Mouse (Mus musculus): ENCODE measurements around the gene Cx3cl1. TPM values are rescaled to one million over a fixed set of nuclear protein-coding genes. Genes with fewer than 3 reads are reported as not detected.

Cx3cl1 gene
- polyA plus RNA-seq, 1 experiment, result 20.6 TPM

DNA sequence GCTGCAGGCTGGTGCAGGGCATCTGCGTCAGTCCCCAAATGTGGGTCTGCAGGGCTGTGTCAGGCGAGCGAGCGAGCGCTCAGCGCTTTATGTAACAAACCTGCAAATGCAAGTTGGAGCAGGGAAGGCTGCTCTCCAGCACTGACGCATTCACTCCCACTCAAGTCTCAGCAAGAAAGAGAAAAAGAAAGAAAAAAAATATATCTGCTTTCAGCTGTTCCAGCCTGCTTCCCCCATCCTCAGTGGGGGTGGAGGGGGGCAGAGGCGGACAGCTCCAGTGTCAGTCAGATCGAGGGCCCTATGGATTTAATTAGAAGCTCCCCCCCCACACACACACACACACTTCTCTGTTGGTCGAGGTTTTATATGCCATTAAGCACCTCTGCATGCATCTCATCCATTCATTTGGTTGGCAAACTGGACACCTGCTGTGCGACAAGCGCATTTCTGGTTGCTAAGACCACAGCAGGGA lies 1.9 kb downstream of the Cx3cl1 start:
- DNase-seq (ENCODE audit: low spot score), result no peak

DNA sequence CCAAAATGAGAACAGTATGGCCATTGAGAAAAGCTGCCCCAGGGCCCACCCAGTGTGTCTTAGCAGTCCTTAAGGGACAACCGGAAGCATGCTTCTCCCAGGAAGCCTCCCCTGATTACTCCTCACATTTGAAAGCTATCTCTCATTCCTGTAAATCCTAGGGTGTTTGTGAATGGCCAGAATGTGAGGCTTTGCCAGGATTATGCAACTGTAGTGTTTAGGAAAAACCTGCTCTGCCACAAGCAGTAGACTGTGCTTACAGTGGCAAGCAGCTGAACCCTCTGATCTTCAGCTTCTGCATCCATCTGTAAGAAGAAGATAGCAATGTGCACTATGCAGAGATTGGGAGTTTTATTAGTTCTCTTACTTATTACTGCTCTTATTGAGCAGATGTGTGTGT lies 2.8 kb downstream of the Cx3cl1 start:
- DNase-seq (ENCODE audit: low spot score), result no peak

DNA sequence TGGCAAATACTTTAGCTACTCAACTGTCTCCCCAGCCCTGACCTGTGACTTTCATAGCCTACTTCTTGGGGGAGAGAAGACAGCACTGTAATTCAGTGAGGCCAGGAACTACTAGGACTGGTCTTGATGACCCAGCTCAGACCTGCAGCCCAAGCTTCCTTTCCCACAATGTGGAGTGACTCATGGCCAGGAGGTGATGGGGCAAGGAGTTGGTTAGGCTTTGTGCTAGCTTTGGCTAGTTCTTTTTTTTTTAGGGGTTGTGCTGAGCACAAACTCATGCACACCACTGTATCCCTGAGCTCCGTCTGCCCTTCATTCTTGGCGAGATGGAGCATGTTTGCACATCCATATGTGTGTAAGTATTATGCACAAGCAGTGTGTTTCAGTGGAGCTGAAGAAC lies 4.5 kb downstream of the Cx3cl1 start:
- DNase-seq (ENCODE audit: low spot score), result no peak

DNA sequence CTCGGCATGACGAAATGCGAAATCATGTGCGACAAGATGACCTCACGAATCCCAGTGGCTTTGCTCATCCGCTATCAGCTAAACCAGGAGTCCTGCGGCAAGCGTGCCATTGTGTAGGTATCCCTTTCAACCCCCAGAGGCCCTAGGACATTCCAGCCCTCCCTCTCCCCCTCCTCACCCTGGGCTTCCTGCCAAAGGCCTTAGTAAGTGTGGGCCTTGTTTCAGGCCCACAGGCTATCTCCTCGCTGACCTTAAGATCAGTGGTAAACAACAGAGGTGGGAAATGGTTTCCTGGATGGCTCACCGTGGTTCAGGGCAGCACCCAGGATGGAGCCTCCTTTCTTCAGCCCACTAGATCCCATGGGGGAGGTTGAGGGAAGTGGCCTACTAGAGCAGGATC lies 6.2 kb downstream of the Cx3cl1 start:
- DNase-seq (ENCODE audit: low spot score), result no peak

DNA sequence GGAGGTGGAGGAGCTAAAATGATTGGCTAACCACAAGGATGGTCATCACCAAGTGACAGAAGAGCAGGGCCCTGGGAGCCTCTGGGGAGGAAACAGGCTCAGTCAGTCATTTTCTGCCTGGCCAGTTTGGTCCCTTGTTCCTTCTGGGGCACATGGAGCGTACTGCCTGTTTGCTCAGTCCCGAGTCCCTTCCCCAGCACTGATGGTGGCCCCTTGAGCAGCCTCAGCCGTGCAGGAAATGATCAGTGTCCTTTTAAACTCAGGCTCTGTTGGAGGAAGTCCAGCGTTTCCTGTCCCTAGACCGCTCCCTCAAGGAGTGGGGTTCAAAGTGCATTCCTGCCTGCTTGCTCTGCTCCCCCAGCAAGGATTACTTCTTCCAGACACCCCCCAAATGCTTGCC lies 6.7 kb downstream of the Cx3cl1 start:
- DNase-seq (ENCODE audit: low spot score), result no peak

DNA sequence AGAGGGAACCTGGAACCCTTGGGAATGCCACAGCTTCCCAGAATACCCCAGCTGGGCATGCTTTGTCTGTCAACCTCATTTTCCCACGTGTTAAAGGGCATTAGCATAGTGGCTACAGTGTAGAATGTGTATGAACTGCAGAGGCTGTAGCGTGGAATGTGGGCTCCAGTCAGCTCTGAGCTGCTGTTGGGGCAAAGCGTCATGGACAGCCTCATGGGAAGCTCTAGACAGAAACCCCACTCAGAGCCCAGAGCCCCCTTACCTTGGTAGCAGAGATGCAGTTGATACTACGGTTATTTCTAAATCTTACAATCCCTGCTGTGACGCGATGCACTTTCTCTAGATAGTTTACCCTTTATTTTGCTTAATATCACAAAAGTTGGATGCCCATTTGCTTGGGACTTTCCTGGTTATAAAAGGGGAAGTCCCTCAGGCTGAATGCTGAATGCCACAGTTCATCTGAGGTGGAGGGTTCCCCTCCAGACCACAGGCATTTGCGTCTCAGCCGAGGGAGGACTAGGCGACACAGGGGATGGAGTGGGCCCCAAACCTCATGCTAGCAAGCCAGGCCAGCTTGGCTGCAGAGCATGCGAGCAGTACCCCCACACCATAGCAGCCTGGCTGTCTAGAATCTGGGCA lies 7.2 kb downstream of the Cx3cl1 start:
- no peak for DNase-seq (ENCODE audit: low spot score)

DNA sequence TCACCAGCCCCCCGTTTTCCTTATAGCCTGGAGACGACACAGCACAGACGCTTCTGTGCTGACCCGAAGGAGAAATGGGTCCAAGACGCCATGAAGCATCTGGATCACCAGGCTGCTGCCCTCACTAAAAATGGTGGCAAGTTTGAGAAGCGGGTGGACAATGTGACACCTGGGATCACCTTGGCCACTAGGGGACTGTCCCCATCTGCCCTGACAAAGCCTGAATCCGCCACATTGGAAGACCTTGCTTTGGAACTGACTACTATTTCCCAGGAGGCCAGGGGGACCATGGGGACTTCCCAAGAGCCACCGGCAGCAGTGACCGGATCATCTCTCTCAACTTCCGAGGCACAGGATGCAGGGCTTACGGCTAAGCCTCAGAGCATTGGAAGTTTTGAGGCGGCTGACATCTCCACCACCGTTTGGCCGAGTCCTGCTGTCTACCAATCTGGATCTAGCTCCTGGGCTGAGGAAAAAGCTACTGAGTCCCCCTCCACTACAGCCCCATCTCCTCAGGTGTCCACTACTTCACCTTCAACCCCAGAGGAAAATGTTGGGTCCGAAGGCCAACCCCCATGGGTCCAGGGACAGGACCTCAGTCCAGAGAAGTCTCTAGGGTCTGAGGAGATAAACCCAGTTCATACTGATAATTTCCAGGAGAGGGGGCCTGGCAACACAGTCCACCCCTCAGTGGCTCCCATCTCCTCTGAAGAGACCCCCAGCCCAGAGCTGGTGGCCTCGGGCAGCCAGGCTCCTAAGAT lies 7.9 kb downstream of the Cx3cl1 start:
- DNase-seq (ENCODE audit: low spot score), result no peak

DNA sequence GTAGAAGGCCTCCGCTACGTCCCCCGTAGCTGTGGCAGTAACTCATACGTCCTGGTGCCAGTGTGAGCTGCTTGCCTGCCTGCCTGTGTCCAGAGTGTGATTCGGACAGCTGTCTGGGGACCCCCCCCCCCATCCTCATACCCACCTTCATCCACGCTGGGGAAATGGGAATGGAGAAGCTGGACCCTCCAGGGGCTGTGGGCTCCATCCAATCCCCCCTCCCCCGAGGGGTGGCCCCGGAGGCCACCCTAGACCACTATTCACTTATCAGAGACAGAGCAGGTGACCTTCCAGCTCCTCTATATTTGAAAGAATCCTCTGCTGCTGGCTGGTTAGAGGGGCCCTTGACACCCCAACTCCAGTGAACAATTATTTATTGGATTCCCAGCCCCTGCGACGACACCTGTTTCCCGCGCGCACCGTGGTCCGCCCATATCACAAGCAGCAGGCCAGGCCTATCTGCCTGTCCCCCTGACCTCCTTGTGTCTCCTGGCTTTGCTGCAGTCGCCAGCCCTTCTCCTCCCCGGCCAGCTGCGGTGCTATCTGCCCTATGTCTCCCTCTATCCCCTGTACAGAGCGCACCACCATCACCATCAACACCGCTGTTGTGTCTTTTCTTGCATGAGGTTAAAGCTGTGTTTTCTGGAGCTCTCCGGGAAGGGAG lies 8.8 kb downstream of the Cx3cl1 start:
- DNase-seq (ENCODE audit: low spot score), result no peak

DNA sequence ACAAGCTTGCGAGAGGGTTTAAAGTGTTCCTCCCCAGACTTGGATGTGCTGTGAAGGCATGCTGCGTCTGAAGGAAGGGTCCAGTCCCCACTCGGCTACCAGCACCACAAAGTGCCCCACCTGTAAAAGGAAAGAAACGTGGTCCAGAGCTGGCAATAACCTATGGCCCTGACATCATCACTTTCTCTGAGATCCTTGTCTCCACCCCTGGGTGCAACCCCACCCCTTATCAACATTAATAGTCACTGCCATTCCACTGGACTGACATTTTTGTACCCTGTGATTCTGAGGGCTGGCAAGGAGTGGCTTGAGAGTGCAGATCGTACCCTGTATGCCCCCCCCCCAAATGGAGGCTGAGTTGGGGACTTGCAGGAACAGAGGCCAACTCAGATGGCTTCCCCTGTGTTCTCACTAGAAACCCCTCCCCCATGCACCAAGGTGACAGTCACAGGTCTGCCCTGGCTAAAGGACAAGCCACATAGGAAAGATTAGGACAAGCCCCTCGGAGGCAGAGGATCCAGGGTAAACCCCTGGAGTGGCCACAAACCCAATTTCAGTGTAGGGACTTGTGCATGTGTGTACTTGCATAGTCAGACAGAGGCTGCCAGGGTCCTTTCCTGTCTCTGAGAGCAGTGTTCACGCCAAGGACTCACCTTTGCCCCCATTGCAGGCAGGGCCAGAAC lies 9.5 kb downstream of the Cx3cl1 start:
- no peak for DNase-seq (ENCODE audit: low spot score)

DNA sequence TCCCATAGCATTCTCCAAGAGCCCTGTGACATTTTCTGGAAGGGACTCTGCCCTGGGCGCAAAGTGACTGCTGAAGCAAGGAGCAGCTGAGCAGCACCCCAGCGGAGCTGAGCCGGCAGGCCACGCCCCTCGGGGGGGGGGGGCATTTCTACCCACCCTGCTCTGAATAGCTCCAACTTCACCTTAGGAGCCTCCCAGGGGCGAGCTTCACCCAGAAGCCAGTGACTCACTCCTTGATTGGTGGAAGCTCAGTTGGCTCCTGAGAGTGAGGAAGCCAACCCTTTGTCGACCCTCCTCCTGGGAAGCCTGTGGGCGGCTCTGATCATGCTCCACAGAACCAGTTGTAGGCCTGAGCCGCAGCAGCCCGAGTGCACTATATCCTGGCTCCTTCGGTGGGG lies 10.0 kb downstream of the Cx3cl1 start:
- no peak for DNase-seq (ENCODE audit: low spot score)

DNA sequence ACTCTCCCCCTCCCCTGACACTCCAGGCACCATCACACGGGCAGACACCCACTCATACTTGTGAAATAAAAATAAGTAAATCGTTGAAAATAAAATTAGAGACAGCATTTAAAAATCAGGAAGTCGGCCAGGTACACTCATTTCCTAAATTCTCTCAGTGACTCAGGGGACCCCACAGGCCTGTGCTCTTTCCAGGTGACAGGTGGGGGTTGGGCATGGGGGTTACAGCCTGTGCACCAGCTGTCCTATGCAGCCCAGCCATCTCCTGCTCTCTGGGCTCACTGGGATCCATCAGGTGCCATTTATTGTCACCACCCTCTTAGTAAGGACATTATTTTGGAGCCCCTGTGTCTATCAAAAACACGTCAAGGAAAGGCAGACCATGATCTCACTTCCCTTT lies 12.1 kb downstream of the Cx3cl1 start:
- no peak for DNase-seq (ENCODE audit: low spot score)

DNA sequence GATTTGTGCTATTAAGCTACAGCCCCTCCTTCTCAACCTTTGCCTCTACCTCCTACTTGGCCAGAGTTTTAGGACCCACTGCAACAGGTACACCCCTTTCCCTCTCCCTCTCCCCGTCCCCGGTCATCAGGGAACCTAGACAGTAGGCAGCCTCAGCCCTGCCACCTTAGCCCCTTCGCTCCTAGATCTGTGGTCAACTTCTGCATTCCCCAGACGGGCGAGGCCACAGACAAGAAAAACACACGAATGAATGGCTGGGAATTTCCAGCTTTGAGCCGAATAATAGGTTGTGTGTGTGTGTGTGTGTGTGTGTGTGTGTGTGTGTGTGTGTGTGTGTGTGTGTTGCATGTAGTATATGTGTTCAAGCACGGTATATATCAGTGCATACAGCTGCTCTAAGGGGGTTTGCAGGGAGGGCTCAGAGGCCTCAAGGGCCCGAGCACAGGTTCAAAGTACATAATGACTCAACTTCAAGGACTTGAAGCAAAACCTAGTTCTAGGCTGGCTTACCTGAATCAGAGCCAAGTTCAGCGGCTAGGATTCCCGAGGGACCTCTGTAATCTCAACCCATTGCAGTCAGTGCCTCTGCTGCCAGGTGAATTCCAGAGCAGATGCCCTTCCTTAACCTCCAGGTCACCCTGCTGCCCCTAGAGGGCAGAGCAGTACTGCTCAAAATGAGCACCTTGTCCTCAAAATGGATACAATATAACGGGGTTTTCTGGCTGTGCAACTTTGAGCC lies 13.6 kb downstream of the Cx3cl1 start:
- no peak for DNase-seq (ENCODE audit: low spot score)

DNA sequence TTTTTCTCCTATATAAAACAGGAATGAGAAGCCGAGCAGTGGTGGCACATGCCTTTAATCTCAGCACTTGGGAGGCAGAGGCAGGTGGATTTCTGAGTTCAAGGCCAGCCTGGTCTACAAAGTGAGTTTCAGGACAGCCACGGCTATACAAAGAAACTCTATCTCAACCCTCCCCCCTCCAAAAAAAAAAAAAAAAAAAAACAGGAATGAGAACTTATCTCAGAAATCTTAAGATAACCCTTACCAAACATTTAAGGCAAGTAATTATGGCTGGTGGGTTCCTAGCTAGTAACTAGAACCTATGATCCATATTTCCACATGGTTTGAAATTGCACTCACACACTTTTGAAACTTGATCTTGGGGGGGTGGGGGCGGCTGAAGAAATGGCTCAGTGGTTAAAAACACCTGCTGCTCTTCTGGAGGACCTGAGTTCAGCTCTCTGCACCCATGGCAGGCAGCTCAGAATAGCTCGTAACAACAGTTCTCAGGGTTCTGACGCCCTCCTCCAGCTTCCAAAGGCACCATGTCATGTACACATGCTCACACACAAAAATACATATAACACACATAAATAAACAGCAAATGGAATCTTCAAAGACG lies 14.3 kb downstream of the Cx3cl1 start:
- DNase-seq (ENCODE audit: low spot score), result no peak

DNA sequence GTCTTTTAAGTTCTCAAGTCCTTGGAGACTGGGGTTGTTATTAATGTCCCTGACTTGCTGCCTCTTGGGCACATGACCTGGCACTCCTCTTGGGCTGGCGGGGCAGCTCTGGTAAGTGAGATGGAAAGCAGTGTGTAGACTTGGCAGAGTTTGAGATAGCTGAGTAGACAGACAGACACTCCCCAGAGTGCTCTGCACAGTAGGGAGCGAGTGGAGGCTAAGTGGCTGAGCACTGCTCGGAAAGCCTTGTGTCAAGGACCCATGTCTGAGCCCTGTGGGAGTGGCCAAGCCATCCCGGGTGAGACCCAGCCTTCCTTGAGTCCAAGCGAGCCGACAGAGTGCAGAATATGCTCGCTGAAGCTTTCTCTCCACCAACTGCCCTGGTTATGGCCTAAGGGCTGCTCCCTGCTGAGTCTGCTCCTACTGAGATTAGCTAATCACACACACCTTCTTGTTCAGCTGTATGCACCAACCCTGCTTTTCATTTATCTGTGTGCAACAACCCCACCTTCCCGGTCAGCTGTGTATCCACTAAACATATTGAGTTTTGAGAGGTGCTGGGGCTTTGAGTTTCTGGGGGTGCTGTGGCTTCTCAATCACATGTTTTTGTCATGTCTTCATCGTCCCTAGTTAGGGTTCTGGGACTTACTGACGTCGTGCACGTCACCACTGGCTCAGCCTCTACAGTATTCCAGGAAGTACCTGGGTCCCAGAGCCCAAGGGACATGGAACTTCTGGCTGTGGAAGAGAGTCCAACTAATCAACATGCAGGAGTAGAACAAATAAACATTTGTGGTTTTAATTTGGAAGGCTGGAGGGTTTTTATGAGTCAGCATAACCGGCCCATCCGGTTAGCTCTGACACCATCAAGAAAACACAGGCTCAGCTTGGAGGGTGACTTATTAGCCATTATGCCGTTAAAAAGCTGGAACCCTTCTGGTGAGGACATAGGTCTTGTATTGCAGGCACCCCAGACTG lies 16.0 kb downstream of the Cx3cl1 start:
- DNase-seq (ENCODE audit: low spot score), result no peak

DNA sequence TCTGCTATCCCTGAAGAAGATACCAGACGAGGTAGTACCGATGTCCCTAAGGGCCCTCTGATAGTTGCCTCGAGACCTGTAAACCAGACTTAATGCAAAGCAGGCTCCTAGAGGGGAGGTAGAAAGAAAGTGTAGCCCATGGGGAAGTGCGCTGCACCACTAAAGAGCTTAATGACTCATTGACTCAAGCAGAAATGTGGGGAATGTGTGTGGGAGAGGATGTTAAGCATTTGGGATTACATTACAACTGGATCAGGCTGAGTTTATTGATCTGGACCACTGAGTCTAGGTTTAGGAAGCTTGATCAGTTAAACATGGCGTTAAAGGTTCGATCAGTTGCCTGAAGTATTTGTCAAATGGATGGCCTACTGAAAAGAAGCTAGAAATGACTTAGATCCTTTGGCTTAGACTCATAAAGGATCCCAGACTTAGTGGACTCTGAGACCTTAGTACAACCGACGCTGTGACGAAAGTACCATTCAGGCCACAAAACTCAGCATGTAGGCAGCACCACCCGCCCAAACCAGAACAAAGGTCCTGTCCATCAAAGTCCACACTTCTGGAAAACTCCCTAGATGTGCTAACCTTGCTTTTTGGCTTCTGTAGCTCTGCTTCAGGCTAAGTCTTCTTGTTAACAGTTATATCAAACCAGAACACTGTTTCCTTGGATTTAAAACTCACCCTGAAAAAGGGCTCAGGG lies 17.6 kb downstream of the Cx3cl1 start:
- no peak for DNase-seq (ENCODE audit: low spot score)

DNA sequence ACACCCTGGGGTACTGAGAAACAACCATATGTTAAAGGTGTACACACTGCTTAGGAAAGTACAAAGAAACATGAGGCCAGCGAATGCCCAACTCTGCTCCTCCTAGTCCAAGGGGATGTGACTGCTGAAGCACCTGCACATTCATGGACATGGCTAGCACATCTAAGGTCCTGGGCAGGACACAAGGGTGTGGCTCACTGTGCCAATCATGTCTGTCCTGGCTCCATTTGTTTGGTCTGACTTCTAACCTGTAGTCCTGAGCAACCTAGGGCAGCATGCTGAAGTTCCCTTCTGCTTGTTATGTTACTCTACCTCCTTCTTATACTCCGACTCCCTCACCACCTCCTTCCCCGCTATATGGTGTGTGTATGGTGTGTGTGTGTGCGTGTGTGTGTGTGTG lies 22.6 kb downstream of the Cx3cl1 start:
- no peak for DNase-seq (ENCODE audit: low spot score)

DNA sequence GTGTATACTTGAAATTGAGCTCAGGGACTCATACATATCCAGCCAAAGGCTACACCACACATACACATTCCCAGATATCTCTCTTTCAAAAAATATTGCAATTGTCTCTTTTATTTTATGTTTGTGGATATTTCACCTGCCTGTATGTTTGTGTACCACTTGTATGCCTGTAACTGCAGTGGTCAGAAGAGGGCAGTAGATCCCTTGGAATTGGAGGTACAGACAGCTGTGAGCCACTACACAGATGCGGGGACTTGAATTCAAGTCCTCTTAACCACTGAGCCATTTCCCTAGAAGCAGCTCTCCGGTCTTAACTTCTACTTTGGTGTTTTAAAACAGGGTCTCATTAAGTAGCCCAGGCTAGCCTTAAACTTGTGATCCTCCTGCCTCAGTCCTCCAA lies 23.0 kb downstream of the Cx3cl1 start:
- DNase-seq (ENCODE audit: low spot score), result no peak

DNA sequence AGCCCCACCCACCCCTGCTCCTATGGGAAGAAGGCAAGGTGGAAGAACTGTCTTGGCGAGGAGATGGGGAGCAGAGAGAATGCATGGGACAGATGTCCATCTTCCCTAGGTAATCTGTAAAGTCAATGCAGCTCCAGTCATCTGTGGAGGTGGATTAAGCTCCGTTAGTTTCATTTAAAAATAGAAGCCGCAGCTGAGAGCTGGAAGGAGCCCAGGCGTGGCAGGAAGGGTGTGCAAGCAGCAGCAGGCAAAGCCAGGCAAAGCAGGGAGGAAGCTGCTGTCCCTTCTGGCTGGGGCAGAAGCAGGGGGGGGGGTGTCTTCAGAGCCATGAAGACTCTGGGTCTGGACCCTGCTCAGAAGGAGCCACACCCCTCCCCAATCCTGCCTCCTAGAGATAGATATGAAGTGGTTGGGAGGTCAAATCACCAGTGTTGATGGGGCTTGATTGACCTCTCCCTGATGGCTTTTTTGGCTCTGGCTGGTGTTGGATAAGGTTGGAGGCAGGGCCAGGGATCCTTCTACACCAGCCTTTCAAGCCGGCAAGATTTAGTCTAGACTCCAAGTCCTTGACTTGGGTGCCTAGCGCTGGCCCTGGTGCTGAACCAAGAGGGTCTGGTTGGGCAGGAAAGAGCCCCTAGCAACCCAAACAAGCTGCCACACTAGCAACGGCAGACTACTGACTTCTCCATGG lies 28.6 kb downstream of the Cx3cl1 start:
- no peak for DNase-seq (ENCODE audit: low spot score)
